Mouse (Mus musculus) left cerebral cortex, adult 11 months (tissue): Measurements from ENCODE around the gene Peak1.
A peak's percentile ranks its signal among the peaks of the same experiment; 100 is the strongest.

Experiments
- DNase-seq: peaks from one replicate; pipeline ENCODE4 v3.0.0; 2022; ENCODE audit warnings: low spot score

Gene Peak1

GRCm38 (mm10) chr9:56314326-56314725 is 103.5 kb downstream of the Peak1 start:
- no peak for DNase-seq

GRCm38 (mm10) chr9:56309079-56309478 is 108.8 kb downstream of the Peak1 start:
- no peak for DNase-seq

GRCm38 (mm10) chr9:56304526-56304925 is 113.3 kb downstream of the Peak1 start:
- no peak for DNase-seq

GRCm38 (mm10) chr9:56302921-56303465 is 114.9 kb downstream of the Peak1 start:
- no peak for DNase-seq

GRCm38 (mm10) chr9:56290019-56290418 is 127.8 kb downstream of the Peak1 start:
- DNase-seq: no peak

- DNase-seq: no peak
Measured at GRCm38 (mm10) chr9:56282481-56282880, 135.4 kb downstream of the Peak1 start.

- no peak for DNase-seq
Measured at GRCm38 (mm10) chr9:56273576-56273975, 144.3 kb downstream of the Peak1 start.

- DNase-seq: no peak
Measured at GRCm38 (mm10) chr9:56272247-56272598, 145.6 kb downstream of the Peak1 start.

GRCm38 (mm10) chr9:56271326-56272246 is 146.3 kb downstream of the Peak1 start:
- DNase-seq: no peak

GRCm38 (mm10) chr9:56269101-56269500 is 148.8 kb downstream of the Peak1 start:
- DNase-seq: no peak

GRCm38 (mm10) chr9:56266200-56266815 is 151.6 kb downstream of the Peak1 start:
- no peak for DNase-seq

- no peak for DNase-seq
Measured at GRCm38 (mm10) chr9:56265460-56266199, 152.2 kb downstream of the Peak1 start.

- DNase-seq: no peak
Measured at GRCm38 (mm10) chr9:56265022-56265360, 152.9 kb downstream of the Peak1 start.

GRCm38 (mm10) chr9:56264308-56265021 is 153.4 kb downstream of the Peak1 start:
- DNase-seq: peak; percentile 48

GRCm38 (mm10) chr9:56263055-56263454 is 154.8 kb downstream of the Peak1 start:
- no peak for DNase-seq

GRCm38 (mm10) chr9:56260495-56261136 is 157.3 kb downstream of the Peak1 start:
- DNase-seq: no peak

GRCm38 (mm10) chr9:56259790-56260494 is 157.9 kb downstream of the Peak1 start:
- no peak for DNase-seq

GRCm38 (mm10) chr9:56258261-56258790 is 159.5 kb downstream of the Peak1 start:
- no peak for DNase-seq

- no peak for DNase-seq
Measured at GRCm38 (mm10) chr9:56257227-56258000, 160.5 kb downstream of the Peak1 start.
